Mouse (Mus musculus) telencephalon, adult 2 months (tissue): ENCODE measurements around the gene Gm7879.
"Not testable (repeated sequence)": the region's sequence is repeated elsewhere in the genome, so short reads cannot be mapped to it uniquely, and the experiment has no call there.

Experiments used
- DNase-seq: peaks from one replicate; pipeline ENCODE4 v3.0.0-alpha.2; 2011; ENCODE audit warnings: low read depth, low spot score

Gm7879 gene

GRCm38 (mm10) chr5:43912844-43913243, at the start of gene Gm7879:
Gm7879 (plus strand) TSS chr5:43913144.
- not testable (repeated sequence) for DNase-seq

- DNase-seq: no peak
These were observed 49.3 kb upstream of the Gm7879 start for GRCm38 (mm10) chr5:43863642-43864041.

- DNase-seq: no peak
These were observed 47.6 kb upstream of the Gm7879 start for GRCm38 (mm10) chr5:43865316-43865715.

GRCm38 (mm10) chr5:43868253-43868652, 44.7 kb upstream of the Gm7879 start, which contains the start of gene Cd38:
Cd38 (plus strand) TSS chr5:43868553.
- no peak for DNase-seq

GRCm38 (mm10) chr5:43868711-43869600, 44.0 kb upstream of the Gm7879 start:
- no peak for DNase-seq

GRCm38 (mm10) chr5:43871845-43872244, 41.1 kb upstream of the Gm7879 start:
- no peak for DNase-seq

- DNase-seq: no peak
These were observed 40.3 kb upstream of the Gm7879 start for GRCm38 (mm10) chr5:43872652-43873051.

GRCm38 (mm10) chr5:43882034-43882433, 30.9 kb upstream of the Gm7879 start:
- no peak for DNase-seq

- DNase-seq: no peak
These were observed 27.7 kb upstream of the Gm7879 start for GRCm38 (mm10) chr5:43885060-43885820.

- no peak for DNase-seq
These were observed 20.6 kb upstream of the Gm7879 start for GRCm38 (mm10) chr5:43892386-43892785.

GRCm38 (mm10) chr5:43894113-43894512, 18.8 kb upstream of the Gm7879 start:
- DNase-seq: peak; percentile 42

GRCm38 (mm10) chr5:43895931-43896330, 17.0 kb upstream of the Gm7879 start:
- no peak for DNase-seq

GRCm38 (mm10) chr5:43904685-43905084, 8.3 kb upstream of the Gm7879 start:
- no peak for DNase-seq

GRCm38 (mm10) chr5:43909213-43909612, 3.7 kb upstream of the Gm7879 start:
- no peak for DNase-seq

- no peak for DNase-seq
These were observed 2.9 kb upstream of the Gm7879 start for GRCm38 (mm10) chr5:43910006-43910405.

GRCm38 (mm10) chr5:43915261-43915886, 2.4 kb downstream of the Gm7879 start:
- DNase-seq: no peak

- no peak for DNase-seq
These were observed 8.9 kb downstream of the Gm7879 start for GRCm38 (mm10) chr5:43921877-43922276.

GRCm38 (mm10) chr5:43923933-43924332, 11.0 kb downstream of the Gm7879 start:
- DNase-seq: peak; percentile 24

- DNase-seq: no peak
These were observed 14.8 kb downstream of the Gm7879 start for GRCm38 (mm10) chr5:43927729-43928128.

- no peak for DNase-seq
These were observed 20.3 kb downstream of the Gm7879 start for GRCm38 (mm10) chr5:43933269-43933668.

- DNase-seq: no peak
These were observed 34.5 kb downstream of the Gm7879 start for GRCm38 (mm10) chr5:43947330-43947977.
